Mouse (Mus musculus) left cerebral cortex, postnatal 36 days (tissue): ENCODE results near the gene Slc25a26. TPM values are rescaled to one million over a fixed set of nuclear protein-coding genes. Genes with fewer than 3 reads are reported as not detected.

Experiments
- DNase-seq, 2 experiments: peaks; one replicate each; pipeline ENCODE4 v3.0.0; 2021 to 2022; ENCODE audit warnings: low spot score in 2 of 2, mixed read lengths in 1 of 2
- intact Hi-C: fragments of 180-260 bp; cut with DNase I; formaldehyde crosslinking; loops from one replicate; pipeline ENCODE4 v1.15.1; 2025
- total RNA-seq, 2 experiments: library from RNA; stranded (reverse); gene quantifications; 2 replicates each; pipeline ENCODE4 v1.2.3; 2021

The Slc25a26 gene
- total RNA-seq, 2 experiments from 2014 or later = 16.9 to 18.4 TPM

DNA sequence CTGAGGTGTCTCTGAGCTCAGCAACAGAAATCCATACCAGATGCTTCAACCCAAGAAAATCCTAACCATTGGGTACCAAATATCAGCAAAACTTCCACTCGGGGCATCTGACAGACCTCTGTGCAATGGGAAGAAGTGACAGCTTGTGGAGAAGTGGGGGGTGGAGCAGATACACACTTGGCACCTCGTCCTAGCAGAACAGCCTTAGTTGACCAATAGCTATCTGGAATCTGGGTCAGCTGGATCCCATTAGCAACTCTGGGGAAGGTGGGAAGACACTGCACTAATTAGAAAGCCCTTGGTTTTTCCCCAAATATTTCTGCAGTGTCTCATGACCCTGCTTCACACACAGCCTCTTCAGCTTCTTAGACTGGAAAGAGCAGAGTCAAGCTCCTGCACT lies 126.7 kb downstream of the Slc25a26 start:
- DNase-seq = no peak
- intact Hi-C loops = loop anchor here (10.0 kb wide), 1 partner anchor 158 kb away; no protein-coding TSS in a partner anchor

DNA sequence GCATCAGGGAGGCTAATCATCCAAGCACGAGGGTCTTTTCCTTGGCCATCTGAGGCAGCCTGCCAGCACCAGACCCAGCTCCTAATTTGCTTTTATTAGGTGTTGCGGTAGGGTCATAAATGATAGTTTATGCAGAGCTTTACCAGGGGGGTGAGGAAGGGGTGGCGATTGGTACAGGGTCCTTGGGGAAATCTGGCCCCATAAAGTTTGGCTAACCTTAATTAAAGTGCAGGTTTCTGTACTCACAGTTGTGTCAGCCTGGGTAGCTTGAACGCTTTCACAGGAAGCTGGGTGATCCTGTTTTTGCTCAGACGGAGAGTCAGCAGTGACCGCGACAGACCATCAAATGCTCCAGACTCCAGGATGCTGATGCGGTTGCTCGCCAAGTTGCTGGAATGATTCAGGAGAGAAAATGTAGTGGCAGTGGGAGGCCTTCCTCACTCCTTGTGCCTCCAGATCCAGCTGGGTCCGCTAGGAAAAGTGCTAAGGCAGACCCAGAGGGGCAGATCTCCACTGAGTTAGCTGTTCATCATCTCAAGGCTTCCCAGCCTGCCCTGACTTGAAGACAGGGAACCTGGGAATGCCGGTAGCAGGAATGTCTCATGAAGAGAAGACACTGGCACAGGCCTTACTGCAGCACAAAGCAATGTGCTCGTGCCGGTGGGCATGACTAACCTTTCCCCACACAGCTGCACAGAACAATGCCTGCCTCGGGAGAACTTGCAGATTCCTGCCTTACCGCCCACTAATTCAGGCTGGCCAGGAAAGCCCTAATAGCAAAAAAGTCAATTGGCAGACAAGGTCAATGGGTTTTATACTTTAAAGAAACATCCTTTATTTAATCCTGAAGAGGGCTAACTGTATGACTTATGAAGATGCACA lies 127.8 kb downstream of the Slc25a26 start:
- DNase-seq = peak in 1 of 2 experiments; percentile 24
- intact Hi-C loops = loop anchor here (10.0 kb wide), 1 partner anchor 157 kb away; no protein-coding TSS in a partner anchor

DNA sequence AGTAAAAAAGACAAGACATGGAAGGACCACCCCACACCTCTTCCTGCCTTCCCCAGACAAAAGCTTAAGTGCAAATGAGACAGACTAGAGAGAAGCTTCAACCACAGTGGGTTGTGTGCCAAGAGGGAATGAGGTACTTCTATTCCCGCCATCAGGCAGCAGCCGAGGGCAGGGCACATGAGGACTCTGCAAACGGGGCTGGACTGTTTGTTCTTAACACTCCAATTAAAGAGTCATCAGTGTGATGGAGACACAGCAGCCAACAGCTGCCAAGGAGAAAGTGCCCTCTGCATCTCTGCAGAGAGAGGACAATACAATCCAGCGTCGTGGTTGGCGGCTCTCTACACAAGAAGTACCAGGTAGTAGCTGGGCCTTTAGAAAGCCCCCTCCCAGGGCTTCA lies 128.7 kb downstream of the Slc25a26 start:
- intact Hi-C loops = loop anchor here (10.0 kb wide), 1 partner anchor 156 kb away; no protein-coding TSS in a partner anchor
- DNase-seq = no peak

DNA sequence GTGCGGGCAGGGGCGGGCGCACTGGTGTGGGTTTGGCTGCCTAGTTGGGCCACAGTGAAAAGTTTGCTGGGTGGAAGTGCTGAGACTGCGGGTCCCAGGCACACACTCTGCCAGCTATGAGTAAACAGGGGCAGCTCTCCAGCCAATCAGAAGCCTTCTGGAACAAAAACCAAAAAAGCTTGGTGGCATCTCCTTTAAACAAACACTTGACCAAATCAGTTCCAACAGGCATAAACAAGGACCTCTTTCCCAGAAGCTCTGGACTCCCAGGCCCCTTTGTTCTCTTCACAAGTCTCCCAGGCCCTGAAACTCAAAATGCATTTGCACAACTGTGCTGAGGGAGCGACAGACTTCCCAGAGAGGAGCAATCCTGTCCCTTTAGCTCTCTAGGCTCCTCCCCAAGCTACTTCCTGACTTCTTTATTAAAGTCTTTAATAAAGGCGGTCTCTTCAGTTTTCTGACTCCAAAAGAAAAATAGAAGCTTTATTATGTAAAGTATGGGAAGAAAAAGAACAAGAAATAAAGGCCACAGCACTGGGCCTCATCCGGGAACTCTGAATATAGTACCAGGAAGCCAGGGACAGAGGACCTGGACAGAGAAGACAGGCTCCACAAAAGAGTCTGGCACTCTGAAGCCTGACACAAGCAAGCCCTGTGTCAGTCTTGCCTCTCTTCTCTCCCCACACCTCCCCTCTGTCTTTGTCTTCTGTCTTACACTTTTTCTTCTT lies 131.1 kb downstream of the Slc25a26 start:
- DNase-seq = no peak
- intact Hi-C loops = no loop called here

DNA sequence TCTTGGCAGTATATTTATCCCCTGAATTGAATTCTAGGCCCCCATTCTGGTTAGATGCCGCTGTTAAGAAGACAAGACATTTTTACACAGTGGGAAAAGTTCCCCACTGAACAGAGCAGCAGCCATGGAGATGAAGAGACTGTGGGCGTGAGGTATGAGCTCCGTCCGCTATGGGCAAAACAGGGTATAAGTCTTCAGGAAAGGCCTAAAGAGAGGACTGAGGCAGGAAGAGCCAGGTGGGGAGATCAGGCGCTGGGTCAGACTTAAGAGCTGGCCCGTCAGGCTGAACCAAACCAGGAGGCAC lies 131.6 kb downstream of the Slc25a26 start:
- intact Hi-C loops = no loop called here
- DNase-seq = no peak

DNA sequence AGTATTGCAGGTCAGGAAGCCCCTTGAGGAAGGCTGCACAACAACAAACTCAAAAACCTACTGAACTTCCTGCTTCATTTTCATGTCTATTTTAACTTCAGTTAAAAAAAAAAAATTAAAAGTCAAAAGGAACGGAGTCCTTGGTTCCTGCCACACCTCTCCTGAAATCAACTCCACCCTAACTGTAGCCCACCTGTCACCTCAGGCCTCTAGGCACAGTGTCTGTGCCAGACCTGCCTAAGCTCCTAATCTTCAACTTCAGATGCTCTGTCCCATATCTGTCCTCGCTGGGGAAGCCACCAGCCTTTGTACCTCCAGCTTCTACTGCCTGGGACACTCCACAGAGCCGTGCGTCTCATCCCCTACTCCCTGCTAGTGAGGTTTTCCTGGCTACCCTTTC lies 134.1 kb downstream of the Slc25a26 start:
- intact Hi-C loops = no loop called here

DNA sequence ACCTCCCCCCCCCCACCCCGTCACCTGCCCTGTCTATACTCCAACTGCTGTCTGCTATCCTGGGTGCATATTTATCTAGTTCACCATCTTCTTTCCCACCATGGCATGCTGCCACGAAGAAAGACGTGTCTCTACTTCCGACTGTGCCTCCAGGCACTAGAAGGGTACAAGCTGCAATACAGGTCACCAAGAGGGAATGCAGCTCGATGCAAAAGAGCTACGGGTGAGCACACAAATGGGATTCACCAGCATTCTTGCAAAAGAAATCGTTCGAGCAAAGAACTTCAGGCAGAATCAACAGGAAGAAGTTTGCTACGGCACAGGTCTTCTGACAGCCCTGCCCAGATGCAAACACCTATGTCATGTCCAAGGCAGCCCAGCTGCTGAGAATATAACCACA lies 134.6 kb downstream of the Slc25a26 start:
- DNase-seq = no peak

More for the DNA sequence above, 134.1 kb downstream of the Slc25a26 start:
- no peak for DNase-seq

DNA sequence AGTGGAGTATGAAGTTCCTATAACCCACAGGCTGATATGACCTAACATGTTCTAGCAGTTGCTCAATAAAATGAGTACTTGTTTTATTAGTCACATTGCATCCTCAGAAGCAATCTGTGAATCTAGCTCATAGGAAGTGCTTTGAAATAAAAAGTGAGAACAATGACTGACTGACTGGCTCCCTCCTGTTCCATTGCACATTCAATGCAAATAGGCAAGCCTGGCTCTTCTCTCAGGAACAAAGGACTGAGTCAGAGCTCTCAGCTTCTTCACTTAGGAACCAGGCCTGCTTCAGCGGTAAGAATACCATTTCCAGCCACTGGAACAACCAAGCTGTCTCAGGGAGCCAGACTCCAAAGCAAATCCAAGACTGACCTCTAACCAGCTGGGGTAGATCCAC lies 135.2 kb downstream of the Slc25a26 start:
- intact Hi-C loops = no loop called here
- no peak for DNase-seq

More for the DNA sequence above, 134.6 kb downstream of the Slc25a26 start:
- intact Hi-C loops = no loop called here

DNA sequence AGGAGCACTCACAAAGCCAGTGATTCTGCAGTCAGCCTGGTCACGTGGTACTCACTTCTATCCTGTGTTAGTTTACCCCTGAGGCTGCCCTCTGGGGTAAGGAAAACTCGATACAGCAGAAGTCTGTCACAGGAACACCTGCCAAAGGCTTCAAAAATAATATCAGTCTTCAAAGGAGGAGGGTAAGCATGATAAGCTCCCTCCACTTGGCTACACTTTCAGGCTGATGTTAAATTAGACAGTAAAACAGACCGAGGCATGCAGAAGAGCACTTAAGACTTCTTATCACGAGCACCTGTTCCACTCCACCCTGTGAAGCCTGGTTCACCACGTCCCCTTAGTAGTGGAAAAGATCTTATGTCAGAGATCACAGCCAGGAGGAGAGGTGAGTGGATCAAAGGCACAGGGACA lies 136.9 kb downstream of the Slc25a26 start:
- no peak for DNase-seq
- intact Hi-C loops = no loop called here

DNA sequence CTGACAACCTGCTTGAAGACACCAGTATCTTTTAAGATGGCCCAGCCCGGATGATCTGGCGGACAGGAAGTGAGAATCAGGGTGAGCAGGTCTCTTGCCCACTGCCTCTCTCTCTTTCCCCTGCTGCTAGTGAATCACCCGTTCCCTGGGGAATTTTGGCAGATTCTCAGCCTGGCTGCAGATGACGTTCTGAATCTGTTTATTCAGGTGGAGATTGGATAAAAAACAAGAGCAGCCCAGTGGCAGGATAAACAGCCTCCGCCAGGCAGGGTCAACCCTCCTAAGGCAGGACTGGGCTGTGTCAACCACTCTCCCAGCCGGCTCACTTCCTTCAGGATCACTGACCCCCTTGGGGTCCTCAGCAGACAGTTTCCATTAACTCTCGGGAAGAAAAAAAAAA lies 140.2 kb downstream of the Slc25a26 start:
- DNase-seq = no peak
- intact Hi-C loops = loop anchor here (5.0 kb wide), 1 partner anchor 57 kb away; no protein-coding TSS in a partner anchor

DNA sequence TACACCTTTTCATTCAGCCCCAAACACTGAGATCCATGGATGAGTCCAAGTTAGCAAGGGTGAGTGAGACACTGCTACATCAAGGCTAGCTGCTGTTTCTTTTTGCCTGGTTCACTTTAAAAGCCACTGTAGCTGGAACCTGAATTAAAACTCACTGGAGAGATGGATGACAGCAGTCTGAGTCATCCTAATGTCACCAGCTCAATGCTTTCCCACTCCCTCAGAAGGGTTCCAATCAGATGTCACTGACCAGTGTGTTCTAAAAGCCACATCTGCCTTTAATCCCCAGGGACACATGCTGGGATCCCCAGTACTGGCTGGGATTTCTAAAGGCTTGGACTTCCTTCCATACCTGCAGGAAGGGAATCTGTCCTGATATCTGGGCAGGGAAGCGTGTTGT lies 141.9 kb downstream of the Slc25a26 start:
- intact Hi-C loops = loop anchor here (5.0 kb wide), 1 partner anchor 55 kb away; no protein-coding TSS in a partner anchor
- DNase-seq = no peak

DNA sequence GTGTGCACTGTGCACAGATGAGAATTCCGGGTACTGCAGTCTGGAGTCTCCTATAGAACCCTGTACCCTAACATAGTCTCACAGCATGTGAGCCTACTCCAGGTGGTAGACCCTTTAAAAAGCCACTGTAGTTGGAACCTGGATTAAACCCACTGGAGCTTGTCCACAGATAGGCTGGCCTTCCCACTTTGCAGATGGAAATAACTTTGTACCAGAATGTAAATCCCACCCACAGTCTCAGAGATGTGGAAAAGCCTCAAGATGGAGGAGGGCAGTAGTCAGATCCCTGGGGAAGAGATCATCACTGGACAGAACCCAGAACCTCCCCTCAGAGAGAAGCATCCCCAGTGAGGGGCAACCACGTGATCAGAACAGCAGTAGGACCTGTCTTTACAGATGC lies 143.9 kb downstream of the Slc25a26 start:
- intact Hi-C loops = loop anchor here (5.0 kb wide), 1 partner anchor 53 kb away; no protein-coding TSS in a partner anchor
- no peak for DNase-seq

DNA sequence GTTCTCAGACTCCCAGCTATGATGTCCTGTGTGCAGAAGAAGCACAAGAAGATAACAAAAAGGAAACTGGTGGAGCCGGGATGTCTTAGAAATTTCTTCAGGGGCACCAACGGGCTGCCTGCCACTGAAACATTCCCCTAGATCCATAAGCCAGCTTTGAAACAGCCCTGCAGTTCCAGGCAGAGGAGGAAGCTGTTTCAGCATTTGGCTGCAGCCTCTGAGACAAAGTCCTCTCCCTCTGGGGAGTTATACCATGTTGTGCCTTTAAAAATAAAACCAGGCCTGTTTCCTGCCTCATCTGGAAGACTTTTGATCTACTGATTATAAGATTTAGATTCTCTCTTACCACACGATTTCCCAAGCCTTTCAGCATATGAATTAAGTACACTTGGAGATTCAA lies 144.5 kb downstream of the Slc25a26 start:
- DNase-seq = no peak
- intact Hi-C loops = loop anchor here (5.0 kb wide), 1 partner anchor 53 kb away; no protein-coding TSS in a partner anchor

DNA sequence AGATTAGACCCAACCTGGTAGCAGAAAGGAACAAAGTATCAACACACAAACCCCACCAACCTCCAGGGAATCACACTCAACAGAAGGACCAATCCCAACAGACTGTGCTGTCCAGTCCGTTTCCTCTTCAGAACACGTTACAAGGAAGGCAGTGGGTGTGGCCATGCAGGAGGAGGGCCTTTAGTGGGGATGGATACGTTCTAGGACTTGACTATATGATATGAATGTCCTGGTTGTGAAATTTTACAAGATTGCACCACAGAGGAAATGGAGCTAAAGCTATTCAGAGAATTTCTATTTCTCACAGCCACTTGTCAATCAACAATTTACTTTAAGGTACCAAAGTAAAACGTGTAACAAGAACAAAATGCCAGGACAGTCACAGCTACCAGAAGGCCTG lies 145.6 kb downstream of the Slc25a26 start:
- intact Hi-C loops = no loop called here
- DNase-seq = no peak

DNA sequence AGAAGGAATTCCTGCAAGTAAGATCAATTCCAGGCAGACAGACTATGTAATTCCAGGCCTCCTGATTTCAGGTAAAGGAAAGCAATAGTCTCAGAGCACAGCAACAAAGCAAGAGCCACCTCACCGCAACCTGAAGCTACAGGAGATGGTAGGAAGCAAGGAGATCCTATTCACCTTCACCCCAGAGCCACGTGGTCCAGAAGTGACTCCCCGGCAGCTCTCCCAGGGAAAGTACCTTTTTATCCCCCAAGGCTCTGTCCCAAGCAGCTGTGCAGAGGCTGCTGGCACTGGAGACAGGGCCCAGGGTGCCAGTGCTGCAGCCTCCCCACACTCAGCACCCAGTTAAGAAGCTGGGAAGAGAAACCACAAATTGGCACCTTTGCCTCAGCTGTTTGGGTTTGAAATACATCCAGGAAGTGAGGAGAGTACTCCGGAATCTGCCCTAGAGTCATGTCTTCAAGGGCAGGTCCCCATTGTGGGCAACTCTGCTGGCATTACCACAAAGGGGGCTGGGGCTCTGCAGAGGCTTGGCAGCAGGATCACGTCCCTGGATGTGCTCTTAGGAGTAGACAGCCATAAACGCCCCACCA lies 146.2 kb downstream of the Slc25a26 start:
- intact Hi-C loops = no loop called here
- DNase-seq = no peak

DNA sequence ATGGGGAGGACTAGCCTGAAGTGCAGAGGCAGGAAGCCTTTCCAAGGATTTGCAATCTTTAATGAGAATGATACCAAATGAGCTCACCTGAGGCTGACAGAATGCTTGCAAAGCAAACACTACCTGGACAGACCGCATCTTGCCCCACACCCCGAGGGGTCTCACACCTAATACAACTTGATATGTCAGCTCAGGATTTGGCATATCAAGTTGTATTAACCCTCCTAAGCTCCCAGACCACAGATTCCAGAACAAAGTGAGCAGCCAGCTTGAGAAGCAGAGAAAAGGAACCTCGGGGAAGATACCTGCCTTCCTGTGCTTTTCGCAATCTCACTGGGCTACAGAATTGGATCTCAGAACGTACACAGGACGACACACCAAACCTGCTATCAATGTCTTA lies 146.8 kb downstream of the Slc25a26 start:
- intact Hi-C loops = no loop called here

DNA sequence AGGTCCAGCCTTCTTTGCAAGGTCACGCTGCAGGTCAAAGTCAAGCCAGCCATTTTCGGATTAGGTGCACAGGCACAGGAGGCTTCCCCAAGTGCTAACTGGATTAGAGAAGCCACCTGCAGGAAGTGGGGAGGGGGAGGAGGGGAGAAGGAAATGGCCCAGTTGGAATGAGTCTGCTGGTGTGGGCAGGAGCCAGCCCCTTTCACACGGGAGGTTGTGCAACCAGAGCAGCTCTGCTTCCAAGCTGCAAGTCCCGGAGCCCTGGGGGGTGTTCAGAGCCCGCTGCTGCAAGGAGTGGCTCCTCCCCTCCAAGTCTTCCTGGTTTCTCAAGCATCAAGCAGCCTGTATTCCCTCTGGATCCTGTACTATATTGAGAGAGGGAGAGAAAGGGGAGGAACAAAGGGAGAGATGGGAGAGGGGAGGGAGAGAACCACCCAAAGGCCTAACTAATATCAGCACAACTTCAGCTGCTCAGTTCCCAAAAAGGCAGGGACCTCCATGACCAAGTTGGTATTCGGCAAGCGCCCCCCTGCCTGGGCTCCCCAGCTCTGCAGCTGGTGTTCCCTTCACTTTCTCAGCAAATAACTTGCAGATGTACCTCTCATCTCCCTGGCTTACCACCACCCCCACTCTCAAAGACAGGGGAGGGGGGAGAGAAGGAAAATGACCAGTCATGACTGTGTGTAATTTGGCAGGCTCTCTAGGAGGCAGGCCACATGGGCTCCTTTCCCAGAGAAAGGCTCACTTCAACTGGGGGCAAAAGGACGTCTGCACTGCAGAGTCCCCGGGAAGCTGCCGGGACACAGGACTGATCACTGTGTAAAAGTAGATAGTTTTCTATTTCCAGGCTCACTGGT lies 147.7 kb downstream of the Slc25a26 start:
- intact Hi-C loops = no loop called here
- DNase-seq = no peak

More for the DNA sequence above, 146.8 kb downstream of the Slc25a26 start:
- DNase-seq = no peak

DNA sequence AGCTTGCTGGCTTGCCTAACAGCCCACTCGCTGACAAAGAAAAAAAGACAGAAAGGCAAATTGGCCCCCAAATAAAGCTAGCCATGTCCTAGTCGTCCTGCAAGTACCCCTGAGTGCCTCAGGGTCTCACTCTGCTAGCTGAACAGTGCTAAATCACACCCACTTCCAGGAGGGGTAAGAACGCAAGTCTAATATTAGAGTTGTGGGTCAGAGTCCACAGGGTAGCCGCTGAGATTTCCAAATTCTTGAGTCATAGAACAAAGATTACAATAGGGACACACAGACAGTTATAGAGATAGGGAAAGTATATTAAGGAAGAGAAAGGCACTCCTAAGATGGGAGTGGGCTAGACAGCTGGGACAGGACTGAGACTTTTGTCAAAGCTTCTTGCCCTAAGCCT lies 148.4 kb downstream of the Slc25a26 start:
- intact Hi-C loops = no loop called here
- DNase-seq = no peak

DNA sequence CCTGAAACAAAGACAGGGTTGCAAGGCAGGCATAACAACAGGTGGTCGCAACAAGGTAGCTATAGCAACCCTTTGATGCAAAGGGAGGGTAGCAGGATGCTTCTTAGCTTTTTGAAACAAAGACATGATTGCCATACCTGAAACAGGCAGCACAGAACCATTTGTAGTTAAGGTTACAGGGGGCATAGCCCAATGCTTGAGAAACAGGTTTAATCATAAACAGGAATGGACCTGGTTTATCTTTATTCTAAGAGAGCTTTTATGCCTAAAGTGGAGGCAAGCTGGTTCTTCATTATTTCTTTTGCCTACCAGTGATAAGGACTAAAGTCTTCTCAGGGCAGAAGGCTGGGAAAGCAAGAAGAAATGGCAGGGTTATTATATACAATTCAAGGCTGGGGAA lies 149.5 kb downstream of the Slc25a26 start:
- intact Hi-C loops = no loop called here
- DNase-seq = no peak
